ENCODE assay signal across 8 mouse cellular contexts in the genomic region with DNA sequence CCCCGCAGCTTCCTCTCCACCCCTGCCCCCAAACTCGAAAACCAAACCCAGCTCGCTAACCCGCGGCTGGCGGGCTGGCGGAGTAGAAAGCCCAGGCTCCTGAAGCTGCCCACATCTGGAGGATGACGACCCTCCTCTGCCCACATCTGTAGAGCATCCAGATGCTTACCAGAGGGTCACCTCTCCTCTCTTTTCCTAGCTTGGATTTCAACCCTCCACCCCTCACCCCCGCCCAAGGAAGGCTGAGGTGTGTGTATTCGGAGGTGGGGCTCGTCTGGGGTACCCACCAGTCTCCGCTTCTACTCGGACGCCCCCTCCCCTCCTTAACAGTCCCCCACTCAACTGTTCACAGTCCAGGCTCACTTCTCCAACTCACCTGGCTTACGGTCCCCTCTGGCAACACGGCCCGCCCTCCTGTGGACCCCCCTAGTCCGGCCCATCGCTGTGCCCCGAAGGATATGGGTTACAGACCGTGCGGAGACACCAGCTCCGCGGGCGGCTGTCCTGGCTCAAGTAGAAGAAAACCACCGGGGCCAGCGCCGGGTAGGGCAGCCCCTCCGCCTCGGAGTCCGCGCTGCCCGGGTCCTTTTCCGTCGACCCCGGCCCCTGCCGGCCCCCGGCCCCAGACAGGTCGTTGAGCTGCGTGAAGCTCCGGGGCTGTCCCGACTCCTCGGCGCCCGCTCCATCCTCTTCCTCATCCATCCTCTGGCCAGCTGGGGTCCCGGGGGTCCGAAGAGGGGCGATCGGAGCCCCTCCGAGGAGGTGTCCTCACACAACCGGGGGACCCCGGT. TPM values are rescaled to one million over a fixed set of nuclear protein-coding genes. Genes with fewer than 3 reads are reported as not detected.
A peak's percentile ranks its signal among the peaks of the same experiment; 100 is the strongest.
DNase-seq lines count a peak whose midpoint lies in the region; ATAC-seq and TF ChIP-seq lines count a peak whose summit lies in the region.
"Had no signal": no experiment of that assay in that cellular context is flagged by ENCODE, and none has a peak within 500 bp of the region (broad histone marks: within the 10 kb centered on the region; RNA-seq: fewer than 3 reads in every experiment).

No protein-coding gene starts in this region.

- TF ChIP-seq EP300 in heart, postnatal 0 days (IDR thresholded peaks at IDR 0.05; ENCODE audit: low read depth): no peak

- H3K9ac ChIP-seq in lung, embryonic 16.5 days (ENCODE audit: low read length): peak overlapping the region; percentile 67
- H3K9ac ChIP-seq in heart, postnatal 0 days (replicated peaks; ENCODE audit: low read depth, low read length): peak overlapping the region; percentile 52
- peak overlapping the region; percentile 93 for H3K9ac ChIP-seq in midbrain, embryonic 12.5 days (replicated peaks)

- no peaks in the 10 kb centered on the region for H3K36me3 ChIP-seq in lung, embryonic 16.5 days (ENCODE audit: control insufficient read depth, insufficient read depth, low read length)
- peaks cover 4% of the 10 kb centered on the region; the same call in 1 of the 2 replicates for H3K36me3 ChIP-seq in embryonic facial prominence, embryonic 10.5 days (replicated peaks)
- H3K36me3 ChIP-seq in heart, postnatal 0 days (replicated peaks; ENCODE audit: control insufficient read depth, insufficient read depth, low read length): no peaks in the 10 kb centered on the region
- H3K36me3 ChIP-seq in midbrain, embryonic 12.5 days: no peaks in the 10 kb centered on the region

- peaks cover 37% of the 10 kb centered on the region for H3K27me3 ChIP-seq in lung, embryonic 16.5 days (ENCODE audit: control insufficient read depth, insufficient read depth, low read depth, low read length)
- peaks cover 82% of the 10 kb centered on the region for H3K27me3 ChIP-seq in embryonic facial prominence, embryonic 10.5 days (replicated peaks; ENCODE audit: low read depth, poor library complexity, severe bottlenecking)
- H3K27me3 ChIP-seq in heart, postnatal 0 days (ENCODE audit: control insufficient read depth, insufficient read depth, low read length): peaks cover 42% of the 10 kb centered on the region
- H3K27me3 ChIP-seq in midbrain, embryonic 12.5 days: peaks cover 62% of the 10 kb centered on the region

- TF ChIP-seq CTCF in heart, postnatal 0 days (IDR thresholded peaks at IDR 0.05; ENCODE audit: low read depth): no peak

- peak overlapping the region; percentile 92 for H3K27ac ChIP-seq in lung, embryonic 16.5 days (ENCODE audit: low read length)
- peak overlapping the region; percentile 91 for H3K27ac ChIP-seq in embryonic facial prominence, embryonic 10.5 days (replicated peaks)
- H3K27ac ChIP-seq in heart, postnatal 0 days (ENCODE audit: low read depth): no peak overlapping the region
- H3K27ac ChIP-seq in midbrain, embryonic 12.5 days (replicated peaks): peak overlapping the region; percentile 80

- no peak for ATAC-seq in lung, embryonic 16.5 days (ENCODE audit: low read depth)
- peak; percentile 8; the same call in 1 of the 2 replicates for ATAC-seq in heart, postnatal 0 days (ENCODE audit: insufficient read depth, low read depth)
- ATAC-seq in midbrain, embryonic 12.5 days (ENCODE audit: low FRiP score, low read depth): no peak

- DNase-seq in lung, postnatal 36 days: no peak
- peak; percentile 69 for DNase-seq in embryonic facial prominence, embryonic 10.5 days (ENCODE audit: low spot score)
- no peak for DNase-seq in heart, postnatal 0 days (ENCODE audit: low spot score)
- no peak for DNase-seq in left cerebral cortex, adult 11 months (ENCODE audit: low spot score)
- DNase-seq in ovary, postnatal 36 days (ENCODE audit: low spot score): no peak

- H3K9me3 ChIP-seq in lung, embryonic 16.5 days (ENCODE audit: control insufficient read depth, low read length): no peaks in the 10 kb centered on the region
- no peaks in the 10 kb centered on the region for H3K9me3 ChIP-seq in embryonic facial prominence, embryonic 10.5 days
- no peaks in the 10 kb centered on the region for H3K9me3 ChIP-seq in heart, postnatal 0 days (replicated peaks; ENCODE audit: control insufficient read depth, low read length)
- H3K9me3 ChIP-seq in midbrain, embryonic 12.5 days: no peaks in the 10 kb centered on the region

- H3K4me2 ChIP-seq in lung, embryonic 16.5 days (ENCODE audit: low read depth, low read length): peak overlapping the region; percentile 95
- peak overlapping the region; percentile 99 for H3K4me2 ChIP-seq in heart, postnatal 0 days (ENCODE audit: low read depth, low read length)
- H3K4me2 ChIP-seq in midbrain, embryonic 12.5 days (replicated peaks): peak overlapping the region; percentile 99

- WGBS in lung, embryonic 16.5 days: under 1% methylated on average over 51 of the region's 52 CpGs
- WGBS in embryonic facial prominence, embryonic 10.5 days: under 1% methylated on average over 52 of the region's 52 CpGs
- WGBS in heart, postnatal 0 days: 1% methylated on average over 52 of the region's 52 CpGs
- WGBS in midbrain, embryonic 12.5 days: under 1% methylated on average over 51 of the region's 52 CpGs

- peaks cover 42% of the 10 kb centered on the region for H3K4me1 ChIP-seq in lung, embryonic 16.5 days (replicated peaks; ENCODE audit: control insufficient read depth, insufficient read depth, low read length)
- H3K4me1 ChIP-seq in embryonic facial prominence, embryonic 10.5 days: peaks cover 90% of the 10 kb centered on the region
- H3K4me1 ChIP-seq in heart, postnatal 0 days (ENCODE audit: control insufficient read depth, insufficient read depth): peaks cover 16% of the 10 kb centered on the region
- peaks cover 79% of the 10 kb centered on the region for H3K4me1 ChIP-seq in midbrain, embryonic 12.5 days

- peak overlapping the region; percentile 61 for H3K4me3 ChIP-seq in lung, embryonic 16.5 days (ENCODE audit: low read length)
- H3K4me3 ChIP-seq in embryonic facial prominence, embryonic 10.5 days: peak overlapping the region; percentile 82
- H3K4me3 ChIP-seq in heart, postnatal 0 days (ENCODE audit: low read depth, low read length): peak overlapping the region; percentile 63
- H3K4me3 ChIP-seq in midbrain, embryonic 12.5 days: peak overlapping the region; percentile 77

RNA-seq across cellular contexts. Expression of a gene that starts 0.9 kb away (rescaled TPM):
- polyA plus RNA-seq in lung, embryonic 16.5 days (2015; fragmentation: Nextera tagmentation; extraction: Ambion mirVana): 6.6 and 7.0 TPM in 2 replicates
- 6.5 and 13.5 TPM in 2 replicates for polyA plus RNA-seq in embryonic facial prominence, embryonic 10.5 days (2016; fragmentation: Nextera tagmentation; extraction: Ambion mirVana)
- 29.6 and 46.2 TPM in 2 replicates for total RNA-seq in heart, postnatal 0 days (2014; rRNA removed; ENCODE audit: low replicate concordance)
- 6.9 and 7.4 TPM in 2 replicates for polyA plus RNA-seq in heart, postnatal 0 days (2015; fragmentation: Nextera tagmentation; extraction: Ambion mirVana)
- 16.2 and 16.5 TPM in 2 replicates for polyA plus RNA-seq in midbrain, embryonic 12.5 days (2016; fragmentation: Nextera tagmentation; extraction: Ambion mirVana)

RNA-seq across cellular contexts. Expression of a gene that starts 12.9 kb away (rescaled TPM):
- 0.08 TPM in 1 of 2 replicates, not detected in the other for polyA plus RNA-seq in lung, embryonic 16.5 days (2015; fragmentation: Nextera tagmentation; extraction: Ambion mirVana)
- polyA plus RNA-seq in embryonic facial prominence, embryonic 10.5 days (2016; fragmentation: Nextera tagmentation; extraction: Ambion mirVana): not detected in 2 replicates
- total RNA-seq in heart, postnatal 0 days (2014; rRNA removed; ENCODE audit: low replicate concordance): not detected in 2 replicates
- 0.30 and 0.56 TPM in 2 replicates for polyA plus RNA-seq in heart, postnatal 0 days (2015; fragmentation: Nextera tagmentation; extraction: Ambion mirVana)
- polyA plus RNA-seq in midbrain, embryonic 12.5 days (2016; fragmentation: Nextera tagmentation; extraction: Ambion mirVana): 0.36 TPM in 1 of 2 replicates, not detected in the other
- polyA plus RNA-seq: erythroblast, embryonic 14.5 days had no signal

RNA-seq across cellular contexts. Expression of a gene that starts 26.7 kb away (rescaled TPM):
- polyA plus RNA-seq in lung, embryonic 16.5 days (2015; fragmentation: Nextera tagmentation; extraction: Ambion mirVana): 18.5 and 19.2 TPM in 2 replicates
- 4.5 and 4.7 TPM in 2 replicates for polyA plus RNA-seq in embryonic facial prominence, embryonic 10.5 days (2016; fragmentation: Nextera tagmentation; extraction: Ambion mirVana)
- total RNA-seq in heart, postnatal 0 days (2014; rRNA removed; ENCODE audit: low replicate concordance): 32.5 and 44.4 TPM in 2 replicates
- 11.4 and 13.3 TPM in 2 replicates for polyA plus RNA-seq in heart, postnatal 0 days (2015; fragmentation: Nextera tagmentation; extraction: Ambion mirVana)
- polyA plus RNA-seq in midbrain, embryonic 12.5 days (2016; fragmentation: Nextera tagmentation; extraction: Ambion mirVana): 0.47 and 0.68 TPM in 2 replicates
- polyA plus RNA-seq: erythroblast, embryonic 14.5 days had no signal

RNA-seq across cellular contexts. Expression of a gene that starts 48.4 kb away (rescaled TPM):
- polyA plus RNA-seq in lung, embryonic 16.5 days (2015; fragmentation: Nextera tagmentation; extraction: Ambion mirVana): 8.4 and 8.7 TPM in 2 replicates
- polyA plus RNA-seq in embryonic facial prominence, embryonic 10.5 days (2016; fragmentation: Nextera tagmentation; extraction: Ambion mirVana): 2.7 and 3.6 TPM in 2 replicates
- 3.2 and 4.7 TPM in 2 replicates for total RNA-seq in heart, postnatal 0 days (2014; rRNA removed; ENCODE audit: low replicate concordance)
- polyA plus RNA-seq in heart, postnatal 0 days (2015; fragmentation: Nextera tagmentation; extraction: Ambion mirVana): 3.5 and 3.7 TPM in 2 replicates
- polyA plus RNA-seq in midbrain, embryonic 12.5 days (2016; fragmentation: Nextera tagmentation; extraction: Ambion mirVana): 2.9 and 4.9 TPM in 2 replicates
- polyA plus RNA-seq: erythroblast, embryonic 14.5 days had no signal
